Mouse (Mus musculus) forebrain, embryonic 14.5 days (tissue): ENCODE results near the gene Pakap. TPM values are rescaled to one million over a fixed set of nuclear protein-coding genes. Genes with fewer than 3 reads are reported as not detected.

Experiments used
- ATAC-seq: fragments of 200-750 bp; cut with Nextera tagmentation; 2 replicates; pipeline ENCODE4 v1.8.0; 2017; ENCODE audit warnings: mild to moderate bottlenecking, moderate library complexity
- DNase-seq: peaks from one replicate; pipeline ENCODE4 v3.0.0-alpha.2; 2015; ENCODE audit warnings: low spot score
- H3K27ac ChIP-seq: fragments of 300-500 bp; sonication (generic); 2 replicates; pipeline ENCODE4 v1.5.1; 2014; ENCODE audit warnings: low read depth, mild to moderate bottlenecking, control low read depth, low read length, moderate library complexity
- H3K27me3 ChIP-seq: fragments of 300-500 bp; sonication (generic); replicated peaks from 2 replicates; pipeline ENCODE4 v1.6.1; 2014; ENCODE audit warnings: low read length, control low read depth, mixed read lengths; ENCODE audit not compliant: control insufficient read depth, insufficient read depth
- H3K36me3 ChIP-seq: fragments of 300-500 bp; sonication (generic); 2 replicates; pipeline ENCODE4 v1.6.1; 2014; ENCODE audit warnings: low read length, control low read depth; ENCODE audit not compliant: control insufficient read depth, insufficient read depth
- H3K4me1 ChIP-seq: fragments of 300-500 bp; sonication (generic); 2 replicates; pipeline ENCODE4 v1.6.1; 2014; ENCODE audit warnings: antibody characterized with exemption, low read length, control low read depth; ENCODE audit not compliant: control insufficient read depth, insufficient read depth
- H3K4me2 ChIP-seq: fragments of 300-500 bp; sonication (generic); 2 replicates; pipeline ENCODE4 v1.6.1; 2014; ENCODE audit warnings: mild to moderate bottlenecking, control low read depth, low read length
- H3K4me3 ChIP-seq: fragments of 300-500 bp; sonication (generic); 2 replicates; pipeline ENCODE4 v1.5.1; 2014; ENCODE audit warnings: low read depth, low read length, control low read depth
- H3K9ac ChIP-seq: fragments of 300-500 bp; sonication (generic); 2 replicates; pipeline ENCODE4 v1.6.1; 2014; ENCODE audit warnings: mild to moderate bottlenecking, low read length, control low read depth, moderate library complexity
- H3K9me3 ChIP-seq: fragments of 300-500 bp; sonication (generic); replicated peaks from 2 replicates; pipeline ENCODE4 v1.6.1; 2016; ENCODE audit warnings: low read length, control low read depth, mixed read lengths; ENCODE audit not compliant: control insufficient read depth
- WGBS: fragments of 180-500 bp; shearing (Covaris S2); extraction: QIAGEN DNeasy Blood & Tissue Kit; methylation state at CpG from one replicate; pipeline ENCODE4 v1.1.7; 2014; 5-methylcytosine and 5-hydroxymethylcytosine counted together
- polyA plus RNA-seq: library from polyadenylated mRNA; unstranded; fragments of >200 nt; fragmentation: Nextera tagmentation; extraction: Ambion mirVana; gene quantifications from 2 replicates; pipeline ENCODE4 v1.2.1, GENCODE M21; 2014

Gene Pakap
- polyA plus RNA-seq, 1 experiment from 2014 or later: 4.1 TPM

DNA sequence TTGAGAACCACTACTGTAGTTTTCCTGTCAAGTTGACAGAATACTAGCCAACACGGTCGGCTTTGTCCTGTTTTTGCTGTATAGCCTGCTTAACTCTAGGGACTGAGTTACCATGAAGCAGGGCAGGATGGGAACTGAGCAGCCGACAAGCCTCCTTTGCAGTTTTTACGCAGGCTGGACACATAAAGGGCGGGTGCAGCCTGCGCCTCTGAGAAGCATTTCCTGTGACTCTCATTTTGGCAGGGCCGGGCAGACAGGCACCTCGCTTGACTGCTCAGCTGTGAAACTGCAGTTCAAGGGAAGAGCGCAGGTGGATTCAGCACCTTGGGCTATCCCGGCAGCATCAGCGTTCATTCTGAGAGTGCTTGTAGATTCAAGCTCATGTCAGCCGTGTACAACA, 113.5 kb downstream of the Pakap start:
- no peak overlapping the region for H3K9ac ChIP-seq
- no peak overlapping the region for H3K4me3 ChIP-seq
- H3K4me1 ChIP-seq: no peaks in the 10 kb centered on the region
- no peaks in the 10 kb centered on the region for H3K36me3 ChIP-seq
- 71% methylated on average over 12 of the region's 12 CpGs for WGBS
- H3K27me3 ChIP-seq: no peaks in the 10 kb centered on the region
- ATAC-seq (no peak), DNase-seq (no peak)
- H3K9me3 ChIP-seq: no peaks in the 10 kb centered on the region
- H3K27ac ChIP-seq: no peak overlapping the region
- H3K4me2 ChIP-seq: no peak overlapping the region

DNA sequence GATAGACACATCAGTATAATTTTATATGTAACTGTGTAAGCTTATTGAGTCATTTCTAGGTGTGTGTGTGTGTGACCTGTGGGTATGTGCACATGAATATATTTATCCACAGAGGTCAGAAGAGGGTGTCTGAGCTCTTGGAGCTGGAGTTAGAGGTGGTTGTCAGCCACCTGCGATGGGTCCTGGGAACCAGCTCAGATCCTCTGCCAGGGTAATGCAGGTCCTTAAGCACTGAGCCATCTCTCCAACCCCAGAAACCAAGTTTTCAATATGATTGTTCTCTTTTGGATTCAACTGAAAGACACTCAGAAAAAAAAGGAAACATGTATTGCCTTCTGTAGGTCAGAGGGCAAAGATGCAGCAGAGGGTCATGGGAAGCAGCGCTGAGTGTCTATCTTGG, 114.4 kb downstream of the Pakap start:
- no peak for ATAC-seq
- no peak for DNase-seq
- no peaks in the 10 kb centered on the region for H3K36me3 ChIP-seq
- H3K4me3 ChIP-seq: no peak overlapping the region
- H3K4me2 ChIP-seq: no peak overlapping the region
- no peaks in the 10 kb centered on the region for H3K9me3 ChIP-seq
- no peaks in the 10 kb centered on the region for H3K27me3 ChIP-seq
- H3K9ac ChIP-seq: no peak overlapping the region
- WGBS: 96% methylated on average over 2 of the region's 2 CpGs
- H3K4me1 ChIP-seq: no peaks in the 10 kb centered on the region
- no peak overlapping the region for H3K27ac ChIP-seq

- 90% methylated on average over 11 of the region's 11 CpGs for WGBS
- H3K4me3 ChIP-seq: no peak overlapping the region
- no peaks in the 10 kb centered on the region for H3K4me1 ChIP-seq
Observed at GRCm38 (mm10) chr4:57682944-57683343, 115.0 kb downstream of the Pakap start.

DNA sequence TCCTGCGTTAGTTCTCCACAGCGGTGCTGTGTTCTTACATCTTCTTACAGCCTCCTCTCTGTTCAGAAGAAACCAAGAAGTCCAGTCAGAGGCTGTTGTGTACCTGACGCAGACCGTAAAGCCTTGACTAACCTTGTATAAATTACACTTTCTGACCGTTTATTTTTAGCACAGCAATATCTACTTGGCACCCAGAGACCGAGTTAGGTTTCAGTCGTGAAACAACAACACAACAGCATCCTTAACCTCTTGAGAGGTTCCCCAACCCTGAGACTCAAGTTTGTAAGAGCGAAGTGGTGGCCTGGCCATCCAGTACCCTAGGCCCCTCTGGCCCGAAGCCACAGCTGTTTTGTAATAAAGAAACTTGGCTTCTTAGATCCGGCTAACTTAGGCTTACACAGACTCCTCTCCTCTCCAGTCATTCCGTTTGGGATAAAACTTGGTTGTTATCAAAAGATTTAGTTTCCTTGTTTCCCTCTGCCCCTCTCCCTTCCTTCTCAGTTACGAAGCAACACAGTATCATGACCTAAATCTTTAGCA, 116.8 kb downstream of the Pakap start:
- Histone ChIP-seq H3K4me1 (peaks cover 3% of the 10 kb centered on the region), H3K4me2 (no peak overlapping the region), H3K27me3 (no peaks in the 10 kb centered on the region), H3K4me3 (no peak overlapping the region), H3K9ac (no peak overlapping the region), H3K36me3 (no peaks in the 10 kb centered on the region), H3K27ac (no peak overlapping the region), H3K9me3 (no peaks in the 10 kb centered on the region)
- ATAC-seq (no peak), DNase-seq (no peak)
- WGBS: 88% methylated on average over 12 of the region's 12 CpGs

More at GRCm38 (mm10) chr4:57682944-57683343, 115.0 kb downstream of the Pakap start:
- Histone ChIP-seq H3K36me3 (no peaks in the 10 kb centered on the region), H3K27ac (no peak overlapping the region), H3K4me2 (no peak overlapping the region), H3K27me3 (no peaks in the 10 kb centered on the region), H3K9ac (no peak overlapping the region), H3K9me3 (no peaks in the 10 kb centered on the region)
- ATAC-seq: no peak
- DNase-seq: no peak

DNA sequence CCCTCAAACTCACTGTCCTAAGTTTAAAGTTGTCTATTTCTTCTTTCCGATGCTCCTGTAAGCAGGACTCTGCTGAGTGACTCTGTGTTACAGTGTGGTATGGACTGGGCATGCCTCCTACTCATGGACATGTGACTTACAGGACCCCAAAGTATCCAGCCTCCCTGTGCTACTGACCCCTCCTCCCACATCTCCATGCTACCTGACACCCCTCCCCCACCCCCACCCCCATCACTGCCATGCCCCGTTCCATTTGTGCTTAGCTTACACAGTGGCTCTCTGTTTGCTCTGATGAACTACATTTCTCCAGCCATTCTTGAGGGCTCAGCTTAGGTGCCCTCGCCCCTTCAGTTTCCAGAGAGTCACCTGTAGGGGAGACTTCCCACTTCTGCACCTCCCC, 118.8 kb downstream of the Pakap start:
- no peaks in the 10 kb centered on the region for H3K9me3 ChIP-seq
- no peak for DNase-seq
- H3K9ac ChIP-seq: no peak overlapping the region
- WGBS: 83% methylated on average over 3 of the region's 3 CpGs
- H3K27ac ChIP-seq: no peak overlapping the region
- H3K4me2 ChIP-seq: no peak overlapping the region
- H3K36me3 ChIP-seq: no peaks in the 10 kb centered on the region
- no peaks in the 10 kb centered on the region for H3K27me3 ChIP-seq
- no peak overlapping the region for H3K4me3 ChIP-seq
- ATAC-seq: no peak
- H3K4me1 ChIP-seq: peaks cover 3% of the 10 kb centered on the region

- H3K9me3 ChIP-seq: no peaks in the 10 kb centered on the region
- DNase-seq (no peak), ATAC-seq (no peak)
- no peak overlapping the region for H3K4me3 ChIP-seq
- H3K9ac ChIP-seq: no peak overlapping the region
- peaks cover 3% of the 10 kb centered on the region for H3K4me1 ChIP-seq
- H3K27ac ChIP-seq: no peak overlapping the region
- no peaks in the 10 kb centered on the region for H3K36me3 ChIP-seq
- no peak overlapping the region for H3K4me2 ChIP-seq
- WGBS: 87% methylated on average over 3 of the region's 3 CpGs
- H3K27me3 ChIP-seq: no peaks in the 10 kb centered on the region
Observed at GRCm38 (mm10) chr4:57687583-57687982, 119.6 kb downstream of the Pakap start.

DNA sequence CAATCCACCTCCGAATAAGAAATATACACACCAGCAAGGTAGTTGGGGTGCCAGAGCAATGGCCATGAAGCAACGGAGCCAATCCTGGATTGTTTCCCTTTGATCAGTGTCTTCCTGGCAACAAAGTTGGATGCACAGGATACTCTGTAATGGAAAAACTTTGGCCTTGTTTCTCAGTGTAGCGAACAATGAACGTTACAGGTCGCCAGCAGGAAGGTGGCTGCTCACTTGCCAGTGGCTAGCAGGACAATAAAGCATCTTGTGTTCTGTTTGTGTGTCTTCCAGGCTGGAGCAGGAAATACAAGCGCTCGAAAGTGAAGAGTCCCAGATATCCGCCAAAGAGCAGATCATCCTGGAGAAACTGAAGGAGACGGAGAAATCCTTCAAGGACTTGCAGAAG, 120.2 kb downstream of the Pakap start:
- Histone ChIP-seq H3K27me3 (no peaks in the 10 kb centered on the region), H3K9me3 (no peaks in the 10 kb centered on the region), H3K27ac (no peak overlapping the region), H3K9ac (no peak overlapping the region), H3K4me2 (no peak overlapping the region), H3K4me1 (peaks cover 3% of the 10 kb centered on the region), H3K4me3 (no peak overlapping the region), H3K36me3 (no peaks in the 10 kb centered on the region)
- ATAC-seq (no peak), DNase-seq (no peak)
- 73% methylated on average over 9 of the region's 9 CpGs for WGBS

- Histone ChIP-seq H3K9me3 (no peaks in the 10 kb centered on the region), H3K4me2 (no peak overlapping the region), H3K27ac (no peak overlapping the region), H3K4me3 (no peak overlapping the region), H3K36me3 (no peaks in the 10 kb centered on the region), H3K4me1 (peaks cover 3% of the 10 kb centered on the region), H3K27me3 (no peaks in the 10 kb centered on the region), H3K9ac (no peak overlapping the region)
- DNase-seq (no peak), ATAC-seq (no peak)
- WGBS: 81% methylated on average over 6 of the region's 6 CpGs
Observed at GRCm38 (mm10) chr4:57690001-57690400, 122.0 kb downstream of the Pakap start.

DNA sequence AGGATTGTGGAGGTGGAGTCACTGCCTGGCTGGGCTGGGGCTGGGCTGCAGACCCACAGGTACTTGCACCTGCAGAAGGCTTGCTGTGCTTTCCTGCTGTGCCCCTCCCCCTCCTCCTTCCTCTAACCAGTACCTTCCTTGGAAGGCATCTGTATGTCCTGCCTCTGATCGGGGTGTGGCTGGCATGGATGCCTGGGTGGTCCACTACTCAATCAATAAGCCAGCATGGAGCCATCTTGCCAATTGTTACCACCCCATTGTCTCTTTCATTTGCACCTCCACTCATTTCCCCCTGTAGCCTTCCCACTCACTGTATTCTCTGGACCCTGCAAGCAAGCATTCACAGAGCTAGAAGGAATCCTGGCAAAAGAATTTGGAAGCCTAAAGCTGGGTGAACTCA, 122.8 kb downstream of the Pakap start:
- Histone ChIP-seq H3K9ac (no peak overlapping the region), H3K4me1 (peaks cover 3% of the 10 kb centered on the region), H3K27me3 (no peaks in the 10 kb centered on the region), H3K4me3 (no peak overlapping the region), H3K9me3 (no peaks in the 10 kb centered on the region), H3K36me3 (no peaks in the 10 kb centered on the region), H3K4me2 (no peak overlapping the region), H3K27ac (no peak overlapping the region)
- no peak for ATAC-seq
- no peak for DNase-seq
- WGBS: 38% methylated on average over 1 of the region's 1 CpGs
